Mouse (Mus musculus) testis, postnatal 10 days (tissue): ENCODE measurements around the gene Gm20388.

Experiments
- DNase-seq: peaks from one replicate; pipeline ENCODE4 v3.0.0; 2021; ENCODE audit warnings: low spot score

Gm20388 gene

DNA sequence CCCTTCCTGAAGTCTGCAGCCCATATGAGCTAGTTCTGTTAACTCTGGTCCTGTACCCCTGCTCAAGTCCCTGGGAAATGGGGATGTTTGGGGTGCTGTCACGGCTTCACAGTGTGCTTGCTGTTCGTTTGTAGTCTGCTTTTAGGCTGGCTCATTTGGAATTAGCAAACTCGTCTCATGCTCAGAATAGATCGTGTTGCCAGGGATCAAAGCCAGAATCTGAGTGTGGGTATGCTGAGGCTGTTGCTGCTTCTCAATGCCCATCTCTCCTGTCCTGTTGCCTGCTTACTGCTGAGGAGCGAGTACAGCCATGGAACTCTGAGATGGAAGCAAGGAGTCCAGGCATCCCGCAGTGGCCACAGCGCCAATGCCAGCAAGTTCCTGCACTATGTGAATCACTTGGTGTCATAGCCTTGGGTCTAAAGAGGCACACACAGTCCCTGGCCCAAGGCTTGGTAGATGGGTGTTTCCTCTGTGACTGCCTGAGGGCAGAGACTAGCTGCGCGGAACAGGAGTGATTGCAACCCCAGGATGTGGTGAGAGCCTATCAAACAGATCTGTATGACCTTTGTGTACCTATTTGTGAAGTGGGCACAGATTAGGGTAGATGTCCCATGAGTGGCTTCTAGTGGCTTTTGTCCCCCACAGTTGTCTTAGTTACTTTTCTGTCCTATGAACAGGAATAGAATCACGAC lies 4364.9 kb downstream of the Gm20388 start:
- DNase-seq, result no peak

DNA sequence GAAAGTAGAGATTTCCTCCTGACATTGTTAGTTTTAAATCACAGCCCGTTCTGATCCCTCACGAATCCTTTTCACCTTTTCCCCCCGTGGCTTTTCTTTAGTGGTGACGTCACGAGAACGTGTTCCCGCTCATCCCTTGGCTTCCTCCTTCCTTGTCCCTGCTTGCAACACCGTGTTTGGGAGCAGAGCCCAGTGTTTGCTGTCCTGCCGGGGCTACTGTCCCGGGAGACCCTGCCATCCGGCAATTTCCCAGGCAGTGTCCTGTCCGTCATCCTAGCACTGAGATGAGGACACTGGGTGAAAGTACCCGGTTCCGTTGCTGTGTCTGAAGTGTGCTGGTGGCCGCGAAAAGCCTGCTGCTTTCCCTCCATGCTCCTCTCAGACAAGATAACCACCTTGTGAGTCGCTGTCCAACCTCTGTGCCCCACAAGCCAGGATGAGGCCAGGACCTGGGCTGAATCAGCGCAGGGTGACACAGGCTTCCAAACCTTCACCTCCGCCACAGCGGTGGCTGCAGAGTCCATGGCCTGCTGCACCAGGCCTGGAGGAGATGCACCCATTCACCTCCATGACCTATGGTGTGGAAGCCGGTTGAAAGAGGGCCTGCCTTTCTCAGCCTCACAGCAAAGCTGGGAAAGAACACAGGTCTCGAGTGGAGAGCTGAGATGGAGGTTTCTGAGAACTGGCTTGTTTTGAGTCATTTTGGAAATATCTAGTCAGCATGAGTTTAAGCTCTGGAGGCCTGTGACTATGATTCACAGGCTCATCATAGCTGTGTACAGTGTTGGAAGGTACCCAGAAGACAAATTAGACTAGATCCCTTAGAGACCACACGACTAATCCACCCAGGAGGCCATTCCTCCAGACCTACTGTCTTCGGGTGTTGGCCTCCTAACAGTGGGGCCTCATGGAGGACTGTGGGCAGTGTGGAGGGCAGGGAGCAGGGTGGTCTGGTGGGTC lies 4367.6 kb downstream of the Gm20388 start:
- DNase-seq, result no peak

- DNase-seq, result no peak
These were observed 4368.5 kb downstream of the Gm20388 start for GRCm38 (mm10) chr8:124278956-124279689.

GRCm38 (mm10) chr8:124279690-124279985 lies 4369.0 kb downstream of the Gm20388 start:
- no peak for DNase-seq

DNA sequence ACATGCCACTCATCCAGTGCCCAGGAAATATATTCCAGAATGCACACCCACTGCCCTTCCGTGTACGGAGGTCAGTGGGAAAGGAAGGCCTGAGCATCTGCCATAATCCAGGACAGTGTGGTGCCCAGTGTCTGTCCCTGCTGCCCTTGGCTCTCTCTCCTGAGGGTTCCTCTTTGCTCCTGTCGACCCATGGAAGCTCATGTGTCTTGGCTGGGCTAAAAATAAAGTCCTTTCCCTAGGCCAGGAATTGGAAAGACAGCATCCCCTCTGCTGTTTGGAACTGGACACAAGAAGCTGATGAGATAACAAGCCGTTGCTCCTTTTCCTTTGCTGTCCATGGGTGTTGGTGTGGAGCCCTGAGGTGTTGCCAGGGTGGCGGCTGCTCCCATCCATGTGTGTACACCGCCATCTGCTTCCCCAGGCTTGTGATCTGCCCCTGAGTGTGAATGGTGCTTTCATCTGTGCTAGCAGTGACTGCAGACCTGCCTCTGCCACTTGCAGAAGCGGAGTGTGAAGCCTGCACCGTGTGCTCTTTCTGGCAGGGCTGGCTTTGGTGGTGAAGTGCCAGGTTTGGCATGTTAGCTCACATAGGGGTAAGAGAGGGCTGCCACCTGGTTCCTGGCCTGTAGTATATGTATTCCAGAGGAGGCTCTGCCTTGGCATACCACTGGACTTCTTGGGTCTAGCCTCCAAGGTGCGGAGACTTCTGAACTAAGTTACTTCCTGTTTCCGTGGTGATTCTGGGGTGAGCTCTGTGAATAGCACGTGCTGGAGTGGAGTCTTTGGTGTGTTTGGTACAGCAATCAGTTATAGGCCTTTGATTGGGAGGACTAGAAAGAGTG lies 4371.3 kb downstream of the Gm20388 start:
- no peak for DNase-seq

DNA sequence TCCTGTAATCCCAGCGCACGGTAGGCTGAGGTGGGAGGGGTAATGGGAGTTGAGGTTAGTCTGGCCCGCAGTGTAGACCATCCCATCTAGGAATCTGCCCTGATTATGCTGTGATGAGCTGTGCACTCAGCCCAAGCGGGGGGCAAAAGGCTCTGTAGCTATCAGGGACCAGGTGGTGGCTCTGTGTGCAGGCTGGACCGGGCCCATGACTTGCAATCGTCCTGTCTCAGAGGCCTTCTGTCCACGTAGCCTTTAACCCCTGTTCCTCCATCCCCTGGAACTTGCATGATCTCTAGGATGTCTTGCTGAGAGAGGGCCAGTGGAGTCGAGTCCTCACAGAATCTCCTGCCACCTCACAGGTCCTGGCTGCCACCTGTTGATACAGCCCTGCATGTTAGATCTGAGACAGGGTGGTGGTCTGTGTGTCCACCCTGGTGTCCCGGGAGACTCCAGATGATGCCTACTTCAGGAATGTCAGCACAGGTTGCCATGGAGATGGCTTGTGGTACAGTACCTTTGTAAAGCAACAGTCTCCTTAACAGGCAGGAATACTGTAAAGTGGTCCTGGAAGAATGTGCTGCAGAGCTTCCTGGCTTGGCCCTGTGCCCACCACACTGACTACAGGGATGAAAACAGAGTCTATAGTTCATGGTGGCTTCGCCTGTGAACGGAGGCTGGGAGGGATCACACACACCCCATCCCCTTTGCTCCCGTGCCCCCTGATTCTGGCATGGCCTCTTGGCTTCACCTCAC lies 4372.4 kb downstream of the Gm20388 start:
- DNase-seq, result no peak

GRCm38 (mm10) chr8:124283644-124284332 lies 4373.1 kb downstream of the Gm20388 start:
- DNase-seq, result no peak

- no peak for DNase-seq
These were observed 4373.7 kb downstream of the Gm20388 start for GRCm38 (mm10) chr8:124284333-124284711.

- no peak for DNase-seq
These were observed 4374.4 kb downstream of the Gm20388 start for GRCm38 (mm10) chr8:124284984-124285576.

GRCm38 (mm10) chr8:124286461-124287124 lies 4376.0 kb downstream of the Gm20388 start:
- DNase-seq, result no peak

GRCm38 (mm10) chr8:124288215-124288864 lies 4377.7 kb downstream of the Gm20388 start:
- DNase-seq, result no peak

- no peak for DNase-seq
These were observed 4378.9 kb downstream of the Gm20388 start for GRCm38 (mm10) chr8:124289481-124290050.

DNA sequence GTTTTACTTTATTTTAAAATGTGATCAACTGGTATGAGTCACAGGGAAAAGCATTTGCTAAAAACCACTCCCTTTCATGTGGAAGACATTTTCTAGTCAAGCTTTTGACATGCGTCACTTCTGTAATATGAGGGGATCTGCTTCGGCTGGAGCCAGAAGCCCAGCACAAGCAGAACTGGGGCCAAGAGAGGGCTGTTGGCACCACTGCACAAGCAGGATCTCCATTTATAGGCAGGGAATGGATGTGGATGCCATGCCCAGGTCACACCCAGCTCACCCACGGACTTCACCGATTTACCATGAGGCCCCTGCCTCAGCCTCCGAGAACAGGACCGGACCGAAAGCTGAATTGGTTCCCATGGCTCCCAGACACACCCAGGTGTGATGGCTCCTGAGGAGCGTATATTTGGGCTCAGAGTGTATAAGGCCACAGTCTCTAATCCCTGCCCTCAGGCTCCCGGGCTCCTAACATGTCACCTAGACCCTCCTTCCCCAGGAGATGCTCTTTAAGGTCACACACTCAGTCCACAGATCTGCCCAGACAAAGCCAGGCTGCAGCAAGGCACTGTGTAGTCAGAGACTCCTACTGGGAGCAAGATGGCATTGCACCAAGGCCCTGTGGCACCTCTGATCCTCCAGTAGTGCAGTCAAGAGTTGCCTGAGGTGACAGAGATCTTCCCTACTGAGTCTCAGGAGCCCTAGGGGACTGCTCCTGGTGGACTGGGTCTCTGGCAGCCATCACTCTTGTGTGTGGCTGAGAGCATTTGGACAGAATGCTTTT lies 4380.5 kb downstream of the Gm20388 start:
- DNase-seq, result no peak

DNA sequence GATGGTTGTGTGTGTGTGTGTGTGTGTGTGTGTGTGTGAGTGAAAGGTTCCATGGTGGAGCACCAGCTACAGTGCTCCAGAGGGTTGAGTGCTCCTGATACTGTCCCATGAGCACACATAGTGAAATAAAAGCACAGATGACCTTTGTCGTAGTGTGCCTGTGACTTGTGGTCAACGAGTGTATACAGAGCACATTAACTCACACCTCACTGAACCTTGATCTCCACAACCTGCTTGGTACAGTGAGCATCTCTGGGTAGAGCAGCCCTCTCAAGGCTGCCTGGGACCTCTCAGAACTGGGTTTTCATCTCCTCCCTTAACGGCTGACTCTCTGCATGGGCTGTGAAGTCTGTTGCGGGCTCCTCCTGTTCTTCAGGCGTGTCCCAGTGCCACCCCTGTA lies 4381.1 kb downstream of the Gm20388 start:
- no peak for DNase-seq

GRCm38 (mm10) chr8:124292965-124293364 lies 4382.3 kb downstream of the Gm20388 start:
- no peak for DNase-seq

- DNase-seq, result no peak
These were observed 4383.8 kb downstream of the Gm20388 start for GRCm38 (mm10) chr8:124294425-124294824.

- DNase-seq, result no peak
These were observed 4384.3 kb downstream of the Gm20388 start for GRCm38 (mm10) chr8:124294900-124295299.

GRCm38 (mm10) chr8:124295357-124295756 lies 4384.7 kb downstream of the Gm20388 start:
- no peak for DNase-seq
